ENCODE assay signal across 7 mouse cellular contexts in the genomic region with DNA sequence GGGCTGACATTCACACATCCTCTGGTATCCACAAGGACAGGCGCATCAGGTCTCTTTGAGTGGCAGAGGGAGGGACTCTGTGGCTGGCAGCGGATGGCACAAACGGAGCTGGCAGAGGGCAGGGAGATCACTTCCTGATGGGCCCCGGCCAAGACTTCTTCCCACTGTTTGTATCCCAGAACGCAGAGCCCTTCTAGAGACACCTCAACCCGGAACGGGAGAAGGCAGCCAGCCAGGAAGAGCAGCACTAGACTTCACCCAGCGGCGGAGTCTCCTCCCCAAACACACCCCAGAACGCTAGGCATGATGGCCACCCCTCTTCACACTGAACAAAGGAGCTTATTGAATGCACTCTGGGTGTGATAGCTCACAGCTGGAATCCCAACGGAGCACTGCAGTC.
DNase-seq lines count a peak whose midpoint lies in the region.

No protein-coding gene starts in this region.

- peak; percentile 49 for DNase-seq in ovary, postnatal 36 days (ENCODE audit: low spot score)
- no peak for DNase-seq in ovary, postnatal 10 days (ENCODE audit: low spot score)
- DNase-seq in cerebellum, adult 8-10 months = peak; percentile 78
- peak; percentile 79 for DNase-seq in kidney, adult 9 months
- DNase-seq in testis, postnatal 10 days (ENCODE audit: low spot score) = peak; percentile 65
- no peak for DNase-seq in embryo, embryonic 10.5 days (ENCODE audit: low spot score)
- no peak for DNase-seq in T-cell, adult 2 months (ENCODE audit: low spot score)

Comparison
In these comparisons a context has a peak if more than half of its experiments do, and no peak if none do; other contexts are left out.
1. DNase-seq: peak in ovary, postnatal 36 days (single experiment), cerebellum, adult 8-10 months (single experiment), kidney, adult 9 months (single experiment) and testis, postnatal 10 days (single experiment); none in ovary, postnatal 10 days (single experiment), embryo, embryonic 10.5 days (single experiment) and T-cell, adult 2 months (single experiment).